Mouse (Mus musculus) gastrocnemius, postnatal 10 days (tissue): ENCODE measurements around the gene Usp7. TPM values are rescaled to one million over a fixed set of nuclear protein-coding genes. Genes with fewer than 3 reads are reported as not detected.

Source experiments
- DNase-seq: peaks from one replicate; pipeline ENCODE4 v3.0.0; 2021; ENCODE audit warnings: mixed read lengths
- total RNA-seq, 2 experiments: library from RNA; stranded (reverse); gene quantifications; 2 replicates each; pipeline ENCODE4 v1.2.3; 2021

Usp7 gene
- total RNA-seq, 2 experiments from 2014 or later = 57.8 to 67.7 TPM

- no peak for DNase-seq
These were observed 74.4 kb downstream of the Usp7 start for GRCm38 (mm10) chr16:8717744-8718143.

GRCm38 (mm10) chr16:8716300-8716699 lies 75.8 kb downstream of the Usp7 start:
- DNase-seq = no peak

- no peak for DNase-seq
These were observed 76.5 kb downstream of the Usp7 start for GRCm38 (mm10) chr16:8715513-8716080.

GRCm38 (mm10) chr16:8714851-8715250 lies 77.3 kb downstream of the Usp7 start:
- no peak for DNase-seq

GRCm38 (mm10) chr16:8711998-8712397 lies 80.1 kb downstream of the Usp7 start:
- DNase-seq = no peak

GRCm38 (mm10) chr16:8700586-8700985 lies 91.5 kb downstream of the Usp7 start:
- no peak for DNase-seq

GRCm38 (mm10) chr16:8699556-8699955 lies 92.6 kb downstream of the Usp7 start:
- DNase-seq = no peak

- DNase-seq = no peak
These were observed 100.9 kb downstream of the Usp7 start for GRCm38 (mm10) chr16:8691206-8691605.

GRCm38 (mm10) chr16:8689979-8690656 lies 102.0 kb downstream of the Usp7 start:
- DNase-seq = peak; percentile 47

- no peak for DNase-seq
These were observed 104.5 kb downstream of the Usp7 start for GRCm38 (mm10) chr16:8687559-8688112.

- DNase-seq = no peak
These were observed 105.1 kb downstream of the Usp7 start for GRCm38 (mm10) chr16:8686871-8687535.

GRCm38 (mm10) chr16:8686121-8686870 lies 105.8 kb downstream of the Usp7 start:
- DNase-seq = peak; percentile 73

- DNase-seq = no peak
These were observed 107.0 kb downstream of the Usp7 start for GRCm38 (mm10) chr16:8685087-8685486.

- no peak for DNase-seq
These were observed 111.6 kb downstream of the Usp7 start, which contains the start of gene Gm5767 for GRCm38 (mm10) chr16:8680470-8680869. Gene Gm5767 (plus strand): TSS chr16:8680770.

GRCm38 (mm10) chr16:8679780-8680179 lies 112.3 kb downstream of the Usp7 start:
- DNase-seq = no peak

GRCm38 (mm10) chr16:8678676-8679075 lies 113.4 kb downstream of the Usp7 start:
- no peak for DNase-seq

GRCm38 (mm10) chr16:8678035-8678434 lies 114.1 kb downstream of the Usp7 start:
- no peak for DNase-seq

GRCm38 (mm10) chr16:8676800-8677199 lies 115.3 kb downstream of the Usp7 start:
- peak; percentile 48 for DNase-seq

- DNase-seq = no peak
These were observed 115.9 kb downstream of the Usp7 start for GRCm38 (mm10) chr16:8676228-8676627.

GRCm38 (mm10) chr16:8675559-8675958 lies 116.5 kb downstream of the Usp7 start:
- DNase-seq = no peak

- peak; percentile 46 for DNase-seq
These were observed 117.9 kb downstream of the Usp7 start for GRCm38 (mm10) chr16:8674165-8674564.

- no peak for DNase-seq
These were observed 118.8 kb downstream of the Usp7 start for GRCm38 (mm10) chr16:8673343-8673742.
